ENCODE assay signal across 9 mouse cellular contexts in the genomic region with DNA sequence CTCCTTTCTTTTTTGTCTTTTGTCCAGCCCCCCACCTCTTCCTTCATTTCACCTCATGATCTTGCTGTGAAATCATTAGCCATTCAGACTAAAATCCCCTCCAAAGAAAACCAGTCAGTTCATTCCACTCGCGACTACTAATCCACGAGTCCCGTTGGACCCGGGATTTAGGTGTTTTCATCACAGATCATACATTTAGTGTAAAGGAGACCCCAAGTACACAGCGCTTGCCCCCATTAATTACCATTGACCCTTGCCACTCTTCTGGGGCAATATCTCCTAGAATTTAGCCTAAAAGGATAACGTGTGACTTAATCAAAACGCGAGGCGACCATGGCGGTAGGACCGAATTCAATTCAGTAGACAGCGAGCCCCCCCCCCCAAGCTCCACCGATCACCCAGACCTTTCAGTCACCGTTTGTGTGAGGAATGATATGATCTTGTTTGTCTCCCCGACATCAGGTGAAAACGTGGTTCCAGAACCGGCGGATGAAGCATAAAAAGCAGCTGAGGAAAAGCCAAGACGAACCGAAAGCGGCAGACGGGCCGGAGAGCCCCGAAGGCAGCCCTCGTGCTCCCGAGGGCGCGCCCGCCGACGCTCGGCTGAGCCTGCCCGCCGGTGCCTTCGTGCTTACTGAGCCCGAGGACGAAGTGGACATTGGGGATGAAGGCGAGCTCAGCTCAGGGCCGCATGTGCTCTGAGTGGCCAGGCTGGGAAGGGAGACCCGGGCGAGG. TPM values are rescaled to one million over a fixed set of nuclear protein-coding genes. Genes with fewer than 3 reads are reported as not detected.
DNase-seq lines count a peak whose midpoint lies in the region; ATAC-seq and TF ChIP-seq lines count a peak whose summit lies in the region.
"Had no signal": no experiment of that assay in that cellular context is flagged by ENCODE, and none has a peak within 500 bp of the region (broad histone marks: within the 10 kb centered on the region; RNA-seq: fewer than 3 reads in every experiment).

No protein-coding gene starts in this region.

- no peak for TF ChIP-seq CTCF in bone marrow macrophage, adult 2 months (IDR thresholded peaks at IDR 0.05; ENCODE audit: low read depth, low read length)

- H3K27ac ChIP-seq in heart, embryonic 10.5 days = no peak overlapping the region
- no peak overlapping the region for H3K27ac ChIP-seq in bone marrow macrophage, adult 2 months (ENCODE audit: insufficient read depth, low read depth, low read length)
- H3K27ac ChIP-seq in hindbrain, embryonic 12.5 days = no peak overlapping the region
- H3K27ac ChIP-seq in midbrain, embryonic 11.5 days (ENCODE audit: low read depth, low read length) = no peak overlapping the region
- H3K27ac ChIP-seq: liver, embryonic 14.5 days had no signal

- no peaks in the 10 kb centered on the region for H3K9me3 ChIP-seq in heart, embryonic 10.5 days
- H3K9me3 ChIP-seq in hindbrain, embryonic 12.5 days (replicated peaks) = no peaks in the 10 kb centered on the region
- no peaks in the 10 kb centered on the region for H3K9me3 ChIP-seq in midbrain, embryonic 11.5 days (ENCODE audit: control insufficient read depth, low read length)

- peak overlapping the region; percentile 31 for H3K4me2 ChIP-seq in hindbrain, embryonic 12.5 days (replicated peaks)
- peak overlapping the region; percentile 26 for H3K4me2 ChIP-seq in midbrain, embryonic 11.5 days

- peak overlapping the region; percentile 47 for H3K4me3 ChIP-seq in heart, embryonic 10.5 days
- peak overlapping the region; percentile 57 for H3K4me3 ChIP-seq in bone marrow macrophage, adult 2 months (ENCODE audit: insufficient read depth, low read length)
- peak overlapping the region; percentile 5 for H3K4me3 ChIP-seq in hindbrain, embryonic 12.5 days
- H3K4me3 ChIP-seq in midbrain, embryonic 11.5 days (ENCODE audit: low read depth, low read length) = peak overlapping the region; percentile 9; the same call in 1 of the 2 replicates

- H3K27me3 ChIP-seq in heart, embryonic 10.5 days (ENCODE audit: insufficient read depth, poor library complexity, severe bottlenecking) = peaks cover 100% of the 10 kb centered on the region
- H3K27me3 ChIP-seq in hindbrain, embryonic 12.5 days = peaks cover 98% of the 10 kb centered on the region
- peaks cover 94% of the 10 kb centered on the region for H3K27me3 ChIP-seq in midbrain, embryonic 11.5 days (ENCODE audit: control insufficient read depth, insufficient read depth, low read length)

- H3K4me1 ChIP-seq in heart, embryonic 10.5 days = peaks cover 18% of the 10 kb centered on the region
- peaks cover 3% of the 10 kb centered on the region; the same call in 1 of the 2 replicates for H3K4me1 ChIP-seq in bone marrow macrophage, adult 2 months (ENCODE audit: control insufficient read depth, insufficient read depth, low read length)
- peaks cover 8% of the 10 kb centered on the region; the same call in 1 of the 2 replicates for H3K4me1 ChIP-seq in hindbrain, embryonic 12.5 days
- H3K4me1 ChIP-seq in midbrain, embryonic 11.5 days (ENCODE audit: control insufficient read depth, insufficient read depth, low read length) = peaks cover 3% of the 10 kb centered on the region; the same call in 1 of the 2 replicates

- no peak for TF ChIP-seq POLR2A in bone marrow macrophage, adult 2 months (IDR thresholded peaks at IDR 0.05; ENCODE audit: borderline replicate concordance, low read depth, low read length)

- H3K36me3 ChIP-seq in heart, embryonic 10.5 days = no peaks in the 10 kb centered on the region
- H3K36me3 ChIP-seq in hindbrain, embryonic 12.5 days = no peaks in the 10 kb centered on the region
- no peaks in the 10 kb centered on the region for H3K36me3 ChIP-seq in midbrain, embryonic 11.5 days (ENCODE audit: control insufficient read depth, insufficient read depth, low read length)

- H3K9ac ChIP-seq in hindbrain, embryonic 12.5 days = no peak overlapping the region
- H3K9ac ChIP-seq in midbrain, embryonic 11.5 days (ENCODE audit: low read length) = no peak overlapping the region
- H3K9ac ChIP-seq: liver, embryonic 14.5 days had no signal

- 2% methylated on average over 42 of the region's 42 CpGs for WGBS in heart, embryonic 10.5 days
- WGBS in hindbrain, embryonic 12.5 days = under 1% methylated on average over 42 of the region's 42 CpGs
- under 1% methylated on average over 42 of the region's 42 CpGs for WGBS in midbrain, embryonic 11.5 days

- no peak for ATAC-seq in hindbrain, embryonic 12.5 days (ENCODE audit: low FRiP score)
- no peak; the same call in 1 of the 2 replicates for ATAC-seq in midbrain, embryonic 11.5 days (ENCODE audit: low FRiP score)

- no peak for DNase-seq in heart, embryonic 10.5 days (ENCODE audit: low spot score)
- no peak for DNase-seq in heart, postnatal 4 days
- DNase-seq in midbrain, embryonic 11.5 days (ENCODE audit: low spot score, missing footprints) = peak; percentile 96
- DNase-seq in testis, postnatal 14 days (ENCODE audit: low spot score) = no peak
- no peak for DNase-seq in layer of hippocampus, adult 11-12 months (ENCODE audit: low spot score)
- no peak for DNase-seq in layer of hippocampus, postnatal 10 days (ENCODE audit: low spot score in 2 of 2)

RNA-seq across cellular contexts. Expression of a gene that starts 3.4 kb away (rescaled TPM):
- polyA plus RNA-seq in heart, embryonic 10.5 days (2016; fragmentation: Nextera tagmentation; extraction: Ambion mirVana) = not detected in 2 replicates
- total RNA-seq in heart, postnatal 4 days (2021) = not detected
- polyA plus RNA-seq in bone marrow macrophage, adult 2 months (2012; ENCODE audit: insufficient read depth, insufficient read length, missing spikeins) = not detected in 2 replicates
- polyA plus RNA-seq in hindbrain, embryonic 12.5 days (2016; fragmentation: Nextera tagmentation; extraction: Ambion mirVana) = not detected in 2 replicates
- polyA plus RNA-seq in midbrain, embryonic 11.5 days (2014; fragmentation: Nextera tagmentation; extraction: Ambion mirVana) = 0.22 and 0.50 TPM in 2 replicates
- total RNA-seq in layer of hippocampus, postnatal 10 days (2021) = not detected

Comparison
In these comparisons a context has a peak if more than half of its experiments do, and no peak if none do; other contexts are left out.
1. H3K4me3 ChIP-seq: peak in every context shown above with its lines; median percentile 57 in bone marrow macrophage, adult 2 months; 47 in heart, embryonic 10.5 days; 9 in midbrain, embryonic 11.5 days; 5 in hindbrain, embryonic 12.5 days.